Mouse (Mus musculus) ZHBTc4 (cell line): Measurements from ENCODE around the gene Ddx46.
"Not testable (repeated sequence)": the region's sequence is repeated elsewhere in the genome, so short reads cannot be mapped to it uniquely, and the experiment has no call there.

Experiments
- DNase-seq: peaks from one replicate; pipeline ENCODE4 v3.0.0-alpha.2; 2011; ENCODE audit warnings: low read depth, low spot score

Gene Ddx46

DNA sequence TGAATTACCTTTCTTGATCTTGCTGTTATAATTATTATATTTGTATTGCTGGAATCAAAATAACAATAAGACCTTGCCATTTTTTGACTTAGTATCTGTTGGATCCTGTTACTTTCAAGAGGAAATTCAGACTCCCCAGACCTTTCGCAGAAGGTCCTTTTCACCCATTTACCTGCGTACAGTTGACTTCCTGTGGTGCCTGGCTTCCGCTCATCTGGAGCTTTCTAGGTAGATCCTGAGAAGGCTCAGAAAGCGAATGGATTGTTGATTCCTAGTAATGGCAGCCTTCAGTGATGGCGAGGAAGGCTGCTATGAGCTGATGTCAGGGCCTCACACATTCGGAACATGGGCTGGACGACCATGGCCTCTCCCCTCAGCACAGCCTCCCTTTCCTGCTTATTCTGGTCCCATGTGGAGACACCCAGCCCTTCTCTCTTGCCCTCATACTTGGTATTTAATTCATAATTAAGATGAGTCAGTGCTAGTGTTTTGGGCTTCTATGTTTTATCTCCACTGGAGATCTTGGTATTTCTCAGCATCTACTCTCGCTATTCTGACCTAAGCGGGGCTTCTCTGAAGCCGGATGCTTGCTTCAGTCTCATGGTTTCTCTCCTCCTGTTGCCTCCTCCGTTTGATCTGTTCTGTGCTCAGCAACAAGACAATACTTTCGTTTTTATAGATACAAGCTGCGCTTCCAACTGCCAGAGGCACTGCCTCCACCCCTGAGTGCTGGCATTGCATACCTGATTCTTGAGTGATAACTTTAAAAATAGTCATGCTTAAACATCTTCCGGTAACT, 1.6 kb downstream of the Ddx46 start:
- no peak for DNase-seq

DNA sequence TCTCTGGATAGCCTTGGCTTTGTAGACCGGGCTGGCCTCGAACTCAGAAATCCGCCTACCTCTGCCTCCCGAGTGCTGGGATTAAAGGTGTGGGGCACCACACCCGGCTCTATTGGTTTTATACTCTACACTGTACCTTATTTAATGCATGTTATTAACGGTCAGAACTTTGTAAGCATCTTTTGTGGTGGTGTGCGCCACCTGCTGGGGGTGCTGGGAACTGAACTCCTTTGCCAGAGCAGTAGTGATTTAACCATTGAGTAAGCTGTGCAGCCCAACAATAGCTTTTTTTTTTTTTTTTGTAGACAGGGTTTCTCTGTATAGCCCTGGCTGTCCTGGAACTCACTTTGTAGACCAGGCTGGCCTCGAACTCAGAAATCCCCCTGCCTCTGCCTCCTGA, 5.7 kb downstream of the Ddx46 start:
- DNase-seq = peak; percentile 85

DNA sequence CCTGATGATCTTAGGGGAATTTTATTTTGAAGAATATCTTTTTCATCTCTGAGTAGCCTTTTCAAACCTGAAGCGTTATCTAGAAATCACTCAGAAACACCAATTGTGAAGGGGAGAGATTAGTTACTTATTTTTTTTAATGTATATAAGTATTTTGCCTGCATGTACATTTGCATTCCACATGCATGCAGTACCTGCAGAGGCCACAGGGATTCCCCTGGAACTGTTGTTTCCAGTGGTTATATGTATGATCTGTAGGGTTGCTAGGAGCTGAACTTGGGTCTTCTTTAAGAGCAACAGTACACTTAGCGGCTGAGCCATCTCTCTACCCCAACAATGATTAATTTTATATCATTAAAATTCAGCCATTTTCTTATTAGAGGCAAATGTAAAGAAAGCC, 9.7 kb downstream of the Ddx46 start:
- DNase-seq = peak; percentile 82

DNA sequence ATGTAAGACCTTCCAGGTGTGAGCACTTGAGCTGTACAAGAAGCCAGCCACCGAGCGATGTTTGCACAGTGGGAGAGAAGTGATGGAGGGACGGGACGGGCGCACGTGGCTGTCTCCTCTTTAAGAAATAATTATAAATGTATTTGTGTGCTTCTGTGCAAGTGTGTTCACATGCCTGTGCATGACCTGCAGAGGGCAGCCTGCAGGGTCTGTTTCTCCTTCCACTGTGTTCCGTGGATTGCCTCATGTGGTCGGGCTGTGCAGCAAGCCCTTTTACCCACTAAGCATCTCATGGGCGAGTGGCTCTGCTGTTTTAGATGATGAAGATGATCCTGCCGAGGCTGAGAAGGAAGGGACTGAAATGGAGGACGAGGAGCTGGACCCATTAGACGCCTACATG, 15.3 kb downstream of the Ddx46 start:
- peak; percentile 41 for DNase-seq

DNA sequence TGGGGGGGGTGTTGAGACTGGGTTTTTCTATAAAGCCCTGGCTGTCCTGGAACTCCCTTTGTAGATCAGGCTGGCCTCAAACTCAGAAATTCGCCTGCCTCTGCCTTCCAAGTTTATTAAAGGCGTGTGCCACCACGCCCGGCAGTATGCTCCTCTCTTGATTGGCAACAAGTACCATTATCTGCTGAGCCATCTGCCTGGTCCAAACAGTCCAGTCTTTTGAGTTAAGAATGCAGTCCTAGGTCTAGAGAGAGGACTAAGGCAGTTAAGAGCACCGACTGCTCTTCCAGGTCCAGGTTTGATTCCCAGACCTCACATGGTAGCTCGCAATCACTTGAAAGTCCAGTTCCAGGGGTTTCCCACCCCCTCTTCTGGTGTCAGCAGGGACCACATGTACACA, 16.2 kb downstream of the Ddx46 start:
- DNase-seq = no peak

DNA sequence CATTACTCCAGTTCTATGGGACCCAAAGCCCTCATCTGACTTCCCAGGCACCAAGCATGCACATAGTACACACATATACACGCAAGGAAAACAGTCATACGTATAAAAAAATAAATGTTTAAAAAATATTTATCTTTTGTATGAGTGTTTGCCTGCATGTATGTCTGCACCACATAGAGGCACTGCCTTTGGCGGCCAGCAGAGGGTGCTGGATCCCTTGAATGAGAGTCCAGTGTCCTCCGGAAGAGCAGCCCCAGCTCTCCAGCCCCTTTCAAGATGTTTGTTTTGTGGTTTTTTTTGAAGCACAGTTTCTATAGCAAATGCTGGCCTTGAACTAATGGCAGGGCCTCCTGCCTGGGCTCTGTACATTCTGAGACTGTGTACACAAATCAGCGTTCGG, 33.7 kb downstream of the Ddx46 start:
- DNase-seq = peak; percentile 70

DNA sequence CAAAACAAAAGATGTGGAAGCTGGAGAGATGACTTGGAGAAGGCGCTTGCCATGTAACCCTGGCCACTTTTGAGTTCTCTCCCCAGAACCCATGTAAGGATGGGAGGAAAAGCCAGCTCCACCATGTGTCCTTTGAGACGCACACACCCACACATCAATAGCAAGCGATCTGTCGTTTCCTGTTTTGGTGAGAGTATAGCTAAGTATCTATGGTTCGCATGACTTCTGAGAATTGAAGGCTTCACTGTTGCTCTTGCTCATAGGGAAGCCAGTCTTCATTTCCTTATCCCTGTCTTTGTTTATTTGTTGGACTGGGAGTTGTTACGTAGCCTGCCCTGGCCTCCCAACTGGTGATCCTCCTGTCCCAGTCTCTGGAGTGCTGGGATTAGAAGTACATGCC, 37.9 kb downstream of the Ddx46 start:
- no peak for DNase-seq

DNA sequence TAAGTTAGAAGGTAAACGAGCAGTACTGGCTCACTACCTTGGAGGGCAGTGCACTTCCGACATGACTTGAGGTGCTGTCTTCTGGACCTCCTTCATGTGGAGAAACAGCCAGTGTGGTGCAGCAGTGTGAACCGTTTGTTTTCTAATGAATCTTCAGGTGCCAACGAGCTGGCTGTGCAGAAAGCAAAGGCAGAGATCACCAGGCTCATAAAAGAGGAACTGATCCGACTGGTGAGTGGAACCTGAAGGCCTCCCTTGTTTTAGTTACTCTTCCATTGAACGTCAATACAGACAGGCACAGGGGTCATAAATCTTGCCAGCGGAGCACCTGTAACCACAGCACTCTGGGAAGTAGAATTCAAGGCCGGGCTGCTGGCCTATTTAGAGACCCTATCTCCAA, 42.5 kb downstream of the Ddx46 start:
- no peak for DNase-seq

DNA sequence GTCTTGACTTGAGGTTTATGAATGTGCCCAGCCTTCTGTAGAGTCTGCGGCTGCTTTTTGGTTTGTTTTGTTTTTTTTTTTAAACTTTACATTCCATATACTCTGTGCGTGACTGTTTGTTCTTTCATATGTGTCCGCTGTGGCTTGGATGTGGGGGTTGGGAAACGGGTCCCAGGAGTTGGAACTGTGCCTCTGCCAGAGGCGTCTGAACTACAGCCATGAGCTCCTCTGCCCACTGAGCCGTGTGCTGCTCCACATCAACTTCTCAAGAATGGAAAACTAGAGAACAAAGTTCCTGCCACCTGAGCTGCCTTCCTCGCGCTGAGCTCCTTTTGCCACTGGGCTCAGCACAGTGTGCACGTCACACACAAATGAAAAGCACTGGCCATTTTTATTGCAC, 47.4 kb downstream of the Ddx46 start:
- no peak for DNase-seq

DNA sequence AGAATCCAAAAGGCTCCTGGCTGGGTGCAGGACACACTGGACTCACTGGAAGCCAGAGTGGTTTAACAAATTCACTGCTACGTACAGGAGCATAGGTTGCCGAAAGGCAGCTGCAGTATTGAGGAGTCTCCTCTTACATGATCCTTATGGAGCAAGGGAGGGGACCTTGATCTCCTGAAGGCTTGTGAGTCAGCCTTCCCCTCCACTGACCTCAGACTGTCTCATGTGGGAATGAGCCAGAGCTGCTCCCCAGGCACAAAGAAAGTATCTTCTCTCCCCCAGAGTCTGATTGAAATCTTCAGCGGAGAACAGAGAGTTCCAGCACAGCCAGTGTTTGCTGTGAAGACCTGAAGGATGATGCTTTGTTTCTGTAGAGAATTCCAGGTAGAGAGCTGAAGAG, 48.8 kb downstream of the Ddx46 start:
- DNase-seq = no peak

DNA sequence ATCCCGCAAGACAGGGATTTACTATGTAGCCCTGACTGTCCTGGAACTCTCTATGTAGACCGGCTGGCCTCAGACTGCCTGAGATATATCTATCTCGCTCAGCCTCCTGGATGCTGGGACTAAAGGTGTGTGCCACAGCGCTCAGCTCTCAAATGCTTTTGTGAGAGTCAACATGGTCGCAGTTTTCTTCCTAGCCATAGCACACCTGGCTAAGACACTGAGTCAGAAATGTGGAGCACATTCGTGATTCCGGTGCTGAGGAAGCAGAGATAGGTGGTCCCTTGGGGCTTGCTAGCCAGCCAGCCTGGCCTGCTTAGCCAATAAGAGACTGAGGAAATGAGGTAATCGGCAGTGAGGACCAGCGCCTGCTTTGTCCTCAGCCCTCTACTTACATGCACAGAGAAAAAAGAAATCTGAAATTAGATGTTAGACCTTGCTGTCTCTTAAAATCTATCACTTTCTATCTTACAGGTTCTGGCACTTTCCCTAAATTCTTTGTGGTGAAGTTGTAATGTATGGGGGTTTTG, 51.3 kb downstream of the Ddx46 start:
- DNase-seq = no peak

DNA sequence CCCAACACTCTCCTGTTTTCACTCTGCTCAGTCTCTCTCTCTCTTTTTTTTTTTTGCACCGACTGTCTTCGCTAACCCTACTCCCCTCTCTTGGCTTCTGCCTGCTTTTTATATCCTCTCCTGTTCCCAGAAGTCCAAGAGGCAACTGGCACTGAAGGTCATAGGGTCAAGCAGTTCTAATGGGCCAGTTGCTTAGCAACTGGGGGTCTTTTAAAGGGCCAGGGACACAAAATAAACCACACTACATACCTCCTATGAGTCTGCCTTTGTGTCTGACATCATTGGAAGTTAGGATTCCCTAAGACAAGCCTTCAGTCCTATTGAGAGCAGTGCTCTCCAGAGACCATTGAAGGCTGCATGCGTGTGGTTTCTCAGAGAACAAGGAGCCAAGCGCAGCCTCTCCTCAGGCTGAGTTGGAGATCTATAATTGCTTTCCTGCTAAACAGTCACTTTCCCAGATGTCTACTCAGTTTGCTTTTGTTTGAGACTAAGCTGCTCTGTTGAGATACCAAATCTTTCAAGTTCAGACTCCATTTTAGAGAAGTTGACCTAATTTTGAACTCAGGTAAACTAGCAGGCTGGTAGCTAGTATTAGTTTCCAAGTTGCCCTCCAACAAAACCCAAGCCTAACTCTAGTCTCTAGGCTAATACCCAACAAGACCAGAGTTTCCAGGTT, 53.2 kb downstream of the Ddx46 start:
- DNase-seq = peak; percentile 63

DNA sequence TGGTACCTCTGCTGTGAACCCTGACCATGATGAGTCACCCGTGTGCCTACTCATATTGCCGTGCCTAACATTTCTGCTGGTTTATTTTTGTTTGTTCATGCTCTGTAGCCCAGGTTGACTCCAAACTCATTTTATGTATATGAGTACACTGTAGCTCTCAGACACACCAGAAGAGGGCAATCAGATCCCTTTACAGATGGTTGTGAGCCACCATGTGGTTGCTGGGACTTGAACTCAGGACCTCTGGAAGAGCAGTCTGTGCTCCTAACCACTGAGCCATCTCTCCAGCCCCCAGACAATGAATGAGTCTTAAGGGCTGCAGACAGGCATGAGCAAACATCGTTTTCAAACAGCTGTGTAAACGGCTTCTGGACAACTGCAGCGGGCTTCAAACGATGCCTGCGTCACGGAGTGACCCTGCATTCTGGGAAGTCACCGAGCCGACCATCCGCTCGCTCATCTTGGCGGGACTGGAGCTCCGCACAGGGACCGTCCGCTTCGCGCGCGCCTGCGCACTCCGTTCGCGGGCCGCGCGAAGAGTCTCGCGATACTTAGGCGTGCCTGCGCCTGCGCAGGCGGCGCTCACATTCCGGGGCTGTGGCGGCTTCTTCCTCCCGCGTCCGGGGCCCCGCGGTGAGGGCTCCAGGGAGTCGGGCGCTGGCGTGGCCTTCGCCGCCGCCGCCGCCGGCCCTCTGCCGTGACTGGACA, 57.9 kb downstream of the Ddx46 start, which contains the start of gene B230219D22Rik:
B230219D22Rik (plus strand) TSS at position 590 of the 708 bp plus-strand sequence.
- peak; percentile 98 for DNase-seq

DNA sequence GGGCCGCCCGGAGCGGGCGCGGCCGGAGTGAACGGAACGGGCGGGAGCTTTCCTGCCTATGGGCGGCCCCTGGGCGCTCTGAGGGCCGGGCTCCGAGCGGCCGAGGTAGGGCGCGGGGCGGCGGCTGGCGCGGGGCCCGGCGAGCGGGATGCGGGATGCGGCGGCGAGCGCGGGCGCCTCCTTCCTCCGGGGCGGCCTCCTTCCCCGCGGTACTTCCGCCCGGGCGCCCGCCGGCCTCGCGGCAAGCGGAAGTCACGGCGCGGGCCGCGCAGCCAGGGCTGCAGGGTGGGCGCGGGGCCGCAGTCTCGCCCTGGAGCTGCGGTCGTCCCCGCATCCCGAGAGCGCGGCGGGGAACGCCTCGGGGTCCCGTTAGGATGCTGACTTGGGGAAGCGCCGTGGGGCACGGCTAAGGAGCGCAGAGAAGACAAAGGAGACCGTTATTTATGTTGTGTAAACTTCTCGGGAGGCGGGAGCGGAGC, 58.5 kb downstream of the Ddx46 start:
- peak; percentile 58 for DNase-seq

DNA sequence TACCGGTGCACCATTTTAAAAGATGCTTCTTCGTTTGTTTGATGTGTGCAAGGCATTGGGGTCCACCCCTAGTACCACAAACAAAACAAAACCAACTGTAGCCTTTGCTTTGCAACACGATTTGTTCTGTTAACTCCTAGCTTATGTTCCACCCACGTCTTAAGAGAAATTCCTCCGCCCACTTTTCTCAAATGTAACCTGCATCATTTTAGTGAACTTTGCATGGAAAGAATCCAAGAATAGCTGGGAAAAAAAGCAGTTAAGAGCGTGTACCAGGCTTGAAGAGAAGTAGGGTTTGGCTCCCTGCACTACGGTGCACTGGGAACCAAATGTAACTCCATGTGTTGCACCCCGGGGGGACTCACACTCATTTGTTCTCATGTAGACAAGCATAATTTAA, 59.3 kb downstream of the Ddx46 start:
- DNase-seq = no peak

DNA sequence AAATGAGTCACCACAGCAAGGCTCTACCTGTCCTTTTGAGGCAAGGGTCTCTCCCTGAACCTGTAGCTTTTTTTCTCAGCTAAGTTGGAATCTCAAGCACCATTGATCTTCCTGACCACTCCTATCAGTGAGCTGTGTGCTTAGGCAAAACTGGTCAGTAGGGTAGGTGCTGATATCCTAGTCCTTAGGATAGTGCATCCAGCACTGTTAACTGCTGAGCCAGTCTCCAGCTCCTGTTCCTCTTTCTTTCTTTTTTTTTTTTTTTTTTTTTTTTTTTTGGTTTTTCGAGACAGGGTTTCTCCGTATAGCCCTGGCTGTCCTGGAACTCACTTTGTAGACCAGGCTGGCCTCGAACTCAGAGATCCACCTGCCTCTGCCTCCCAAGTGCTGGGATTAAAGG, 61.2 kb downstream of the Ddx46 start:
- not testable (repeated sequence) for DNase-seq

DNA sequence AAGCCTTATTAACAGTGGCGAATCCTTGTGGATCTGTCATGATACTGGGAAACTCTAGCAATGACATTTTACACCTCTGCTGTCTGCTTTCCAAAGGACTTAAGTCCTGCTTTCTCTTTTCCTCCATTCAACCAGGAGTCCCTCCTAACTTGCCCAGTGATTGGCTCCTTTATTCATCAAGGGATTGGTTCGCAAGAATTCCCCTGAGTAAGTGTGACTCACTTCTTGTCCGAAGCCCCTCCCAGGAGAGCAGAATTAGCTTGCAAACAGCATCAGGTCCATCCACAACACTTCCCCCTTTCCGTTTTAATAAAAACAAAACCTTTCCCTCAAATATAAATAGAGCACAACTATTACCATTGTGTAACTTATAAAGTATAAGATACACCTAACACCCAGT, 69.5 kb downstream of the Ddx46 start:
- peak; percentile 49 for DNase-seq

DNA sequence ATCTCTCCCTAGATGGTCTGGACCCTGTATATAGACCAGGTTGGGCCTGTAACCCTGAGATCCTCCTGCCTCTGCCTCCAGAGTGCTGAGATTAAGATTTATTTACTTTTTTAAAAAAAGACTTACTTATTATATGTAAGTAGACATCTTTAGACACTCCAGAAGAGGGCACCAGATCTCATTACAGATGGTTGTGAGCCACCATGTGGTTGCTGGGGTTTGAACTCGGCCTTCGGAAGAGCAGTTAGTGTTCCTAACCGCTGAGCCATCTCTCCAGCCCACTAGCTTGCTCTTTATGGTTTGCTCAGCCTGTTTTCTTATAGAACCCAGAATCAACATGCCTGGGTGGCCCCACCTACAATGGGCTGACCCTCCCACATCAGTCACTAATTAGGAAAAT, 78.0 kb downstream of the Ddx46 start:
- DNase-seq = peak; percentile 47

DNA sequence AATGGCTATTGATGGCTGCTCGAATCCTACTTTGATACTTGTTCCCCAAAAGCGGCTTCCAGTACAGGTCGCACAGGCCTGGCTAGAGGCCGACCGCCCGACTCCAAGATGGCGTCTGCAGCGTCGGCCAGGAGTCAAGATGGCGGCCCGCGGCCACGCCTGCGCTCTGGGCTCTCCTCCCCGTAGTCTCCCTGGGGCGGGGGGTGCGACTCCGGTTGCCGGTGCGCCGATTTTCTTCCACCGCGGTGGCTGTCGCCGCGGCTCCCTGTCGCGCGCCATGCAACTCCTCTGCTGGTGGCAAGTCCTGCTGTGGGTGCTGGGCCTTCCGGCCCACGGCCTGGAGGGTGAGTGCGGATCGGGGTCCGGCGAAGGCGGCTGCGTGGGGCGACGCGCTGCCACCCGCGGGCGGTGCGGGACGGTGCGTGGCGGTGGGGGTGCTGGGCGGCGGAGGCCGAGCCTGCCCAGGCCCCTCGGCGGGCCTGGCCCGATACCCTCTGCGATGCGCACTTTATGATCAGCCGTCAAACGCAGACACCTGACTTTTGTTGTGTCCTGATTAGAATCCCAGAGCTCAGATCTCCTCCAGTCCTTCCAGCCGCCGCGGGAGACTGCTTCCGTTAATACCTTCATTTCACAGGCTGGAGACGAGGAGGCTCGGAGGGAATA, 79.8 kb downstream of the Ddx46 start, which contains the start of gene Txndc15:
Txndc15 (plus strand) TSS at position 150 of the 666 bp plus-strand sequence.
- peak; percentile 91 for DNase-seq

DNA sequence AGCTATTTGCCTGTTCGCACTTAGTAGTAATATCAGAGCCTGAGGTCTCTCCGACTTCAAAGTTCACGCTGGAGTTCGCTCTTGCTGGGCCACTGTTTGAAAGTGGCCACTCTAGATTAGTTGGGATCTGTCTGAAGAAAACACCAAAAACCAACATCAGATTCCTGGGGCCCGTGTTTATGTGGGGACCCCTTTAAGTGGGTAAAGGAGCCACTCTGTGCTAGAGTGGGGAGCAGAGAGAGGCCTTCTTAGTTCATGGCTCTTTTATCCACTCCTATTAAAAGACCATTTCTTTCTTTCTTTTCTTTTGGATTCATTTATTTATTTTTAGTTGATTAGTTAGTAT, 80.3 kb downstream of the Ddx46 start:
- no peak for DNase-seq

DNA sequence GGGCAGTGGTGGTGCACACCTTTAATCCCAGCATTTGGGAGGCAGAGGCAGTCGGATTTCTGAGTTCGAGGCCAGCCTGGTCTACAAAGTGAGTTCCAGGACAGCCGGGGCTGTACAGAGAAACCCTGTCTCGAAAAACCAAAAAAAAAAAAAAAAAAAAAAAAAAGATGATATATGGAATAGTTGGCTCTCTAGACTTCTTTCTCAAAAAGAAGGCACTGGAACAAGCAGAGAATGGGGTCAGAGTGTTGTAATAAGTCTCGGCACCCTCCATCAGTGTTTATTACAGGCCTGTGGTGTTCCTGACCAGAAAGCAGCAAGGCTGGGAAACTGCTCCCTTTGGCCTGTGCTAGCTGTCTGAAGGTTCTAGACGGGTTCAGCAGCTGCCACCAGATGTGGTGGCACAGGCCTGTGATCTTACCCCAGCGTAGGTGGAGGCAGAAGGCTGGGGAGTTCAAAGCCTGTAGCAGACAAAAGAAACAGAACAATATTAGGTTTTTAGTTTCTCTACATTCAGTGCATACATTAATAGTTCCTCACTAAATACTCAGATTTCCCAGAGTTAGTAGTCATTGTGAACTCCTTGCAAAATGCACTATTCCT, 81.2 kb downstream of the Ddx46 start:
- no peak for DNase-seq
